In genomic region chr2:139792345-139793120, GRCm38 (mm10) we compare ENCODE assay signal across 21 mouse cellular contexts.
DNase-seq lines count a peak whose midpoint lies in the region; ATAC-seq lines count a peak whose summit lies in the region.
"Had no signal": no experiment of that assay in that cellular context is flagged by ENCODE, and none has a peak within 500 bp of the region (broad histone marks: within the 10 kb centered on the region; RNA-seq: fewer than 3 reads in every experiment).

No protein-coding gene starts in this region.

- H3K27ac ChIP-seq in lung, embryonic 16.5 days (ENCODE audit: low read length) = peak overlapping the region; percentile 77
- no peak overlapping the region for H3K27ac ChIP-seq in midbrain, embryonic 13.5 days
- H3K27ac ChIP-seq: embryonic facial prominence, embryonic 15.5 days; forebrain, embryonic 12.5 days; heart, adult 2 months; hindbrain, embryonic 10.5 days; limb, embryonic 12.5 days; liver, embryonic 13.5 days; midbrain, embryonic 15.5 days had no signal

- H3K36me3 ChIP-seq in lung, embryonic 16.5 days (ENCODE audit: control insufficient read depth, insufficient read depth, low read length) = no peaks in the 10 kb centered on the region
- no peaks in the 10 kb centered on the region for H3K36me3 ChIP-seq in midbrain, embryonic 13.5 days
- H3K36me3 ChIP-seq: embryonic facial prominence, embryonic 15.5 days; forebrain, embryonic 12.5 days; hindbrain, embryonic 10.5 days; limb, embryonic 12.5 days; liver, embryonic 13.5 days; midbrain, embryonic 15.5 days had no signal

- no peaks in the 10 kb centered on the region for H3K27me3 ChIP-seq in lung, embryonic 16.5 days (ENCODE audit: control insufficient read depth, insufficient read depth, low read depth, low read length)
- H3K27me3 ChIP-seq in midbrain, embryonic 13.5 days = no peaks in the 10 kb centered on the region
- H3K27me3 ChIP-seq: embryonic facial prominence, embryonic 15.5 days; forebrain, embryonic 12.5 days; limb, embryonic 12.5 days; liver, embryonic 13.5 days; midbrain, embryonic 15.5 days had no signal

- no peak overlapping the region for H3K4me3 ChIP-seq in lung, embryonic 16.5 days (ENCODE audit: low read length)
- no peak overlapping the region for H3K4me3 ChIP-seq in midbrain, embryonic 13.5 days (replicated peaks)
- H3K4me3 ChIP-seq: embryonic facial prominence, embryonic 15.5 days; forebrain, embryonic 12.5 days; heart, adult 2 months; hindbrain, embryonic 10.5 days; limb, embryonic 12.5 days; liver, embryonic 13.5 days; midbrain, embryonic 15.5 days had no signal

- no peak overlapping the region for H3K4me2 ChIP-seq in lung, embryonic 16.5 days (ENCODE audit: low read depth, low read length)
- no peak overlapping the region for H3K4me2 ChIP-seq in midbrain, embryonic 13.5 days (replicated peaks)
- H3K4me2 ChIP-seq: embryonic facial prominence, embryonic 15.5 days; forebrain, embryonic 12.5 days; limb, embryonic 12.5 days; liver, embryonic 13.5 days; midbrain, embryonic 15.5 days had no signal

- H3K9ac ChIP-seq in lung, embryonic 16.5 days (ENCODE audit: low read length) = no peak overlapping the region
- H3K9ac ChIP-seq in midbrain, embryonic 13.5 days (replicated peaks) = no peak overlapping the region
- H3K9ac ChIP-seq: embryonic facial prominence, embryonic 15.5 days; forebrain, embryonic 12.5 days; limb, embryonic 12.5 days; liver, embryonic 13.5 days; midbrain, embryonic 15.5 days had no signal

- ATAC-seq in lung, embryonic 16.5 days (ENCODE audit: low read depth) = peak; percentile 86
- ATAC-seq in midbrain, embryonic 13.5 days = no peak
- no peak for ATAC-seq in activated CD4-positive, CD25-positive, alpha-beta regulatory T cell, adult 4 months
- ATAC-seq: midbrain, embryonic 15.5 days had no signal

- no peaks in the 10 kb centered on the region for H3K9me3 ChIP-seq in lung, embryonic 16.5 days (ENCODE audit: control insufficient read depth, low read length)
- no peaks in the 10 kb centered on the region for H3K9me3 ChIP-seq in midbrain, embryonic 13.5 days
- H3K9me3 ChIP-seq: embryonic facial prominence, embryonic 15.5 days; forebrain, embryonic 12.5 days; hindbrain, embryonic 10.5 days; limb, embryonic 12.5 days; liver, embryonic 13.5 days; midbrain, embryonic 15.5 days had no signal

- WGBS in lung, embryonic 16.5 days = 53% methylated on average over 9 of the region's 9 CpGs
- WGBS in midbrain, embryonic 13.5 days = 86% methylated on average over 9 of the region's 9 CpGs

- peak; percentile 11 for DNase-seq in adrenal gland, postnatal 10 days
- no peak for DNase-seq in adrenal gland, adult (ENCODE audit: inconsistent age in 2 of 2, low spot score in 1 of 2)
- DNase-seq in urinary bladder, postnatal 36 days (ENCODE audit: low spot score in 2 of 2) = peak; percentile 30 to 33
- no peak for DNase-seq in urinary bladder, postnatal 10 days (ENCODE audit: low spot score)
- DNase-seq in gastrocnemius, postnatal 25 days = no peak
- DNase-seq: cerebellum, postnatal 10 days; embryo, embryonic 11 days; kidney, adult 8-10 months; kidney, postnatal 25 days; liver, embryonic 13.5 days; retina, postnatal 1 day; thymus, adult 2 months had no signal

- H3K4me1 ChIP-seq in lung, embryonic 16.5 days (replicated peaks; ENCODE audit: control insufficient read depth, insufficient read depth, low read length) = peaks cover 6% of the 10 kb centered on the region
- no peaks in the 10 kb centered on the region for H3K4me1 ChIP-seq in midbrain, embryonic 13.5 days (replicated peaks)
- H3K4me1 ChIP-seq: forebrain, embryonic 12.5 days; hindbrain, embryonic 10.5 days; liver, embryonic 13.5 days; midbrain, embryonic 15.5 days had no signal

Comparison
In these comparisons a context has a peak if more than half of its experiments do, and no peak if none do; other contexts are left out.
1. DNase-seq: peak in adrenal gland, postnatal 10 days (single experiment) and urinary bladder, postnatal 36 days (2 of 2); none in adrenal gland, adult (0 of 2), urinary bladder, postnatal 10 days (single experiment) and gastrocnemius, postnatal 25 days (single experiment).